Mouse (Mus musculus) ovary, postnatal 14 days (tissue): ENCODE data around the gene Abhd4.
"Not testable (repeated sequence)": the region's sequence is repeated elsewhere in the genome, so short reads cannot be mapped to it uniquely, and the experiment has no call there.

Experiments
- DNase-seq: peaks from one replicate; pipeline ENCODE4 v3.0.0; 2022; ENCODE audit warnings: low spot score

The Abhd4 gene

GRCm38 (mm10) chr14:54223315-54224063 is 30.5 kb upstream of the Abhd4 start:
- no peak for DNase-seq

DNA sequence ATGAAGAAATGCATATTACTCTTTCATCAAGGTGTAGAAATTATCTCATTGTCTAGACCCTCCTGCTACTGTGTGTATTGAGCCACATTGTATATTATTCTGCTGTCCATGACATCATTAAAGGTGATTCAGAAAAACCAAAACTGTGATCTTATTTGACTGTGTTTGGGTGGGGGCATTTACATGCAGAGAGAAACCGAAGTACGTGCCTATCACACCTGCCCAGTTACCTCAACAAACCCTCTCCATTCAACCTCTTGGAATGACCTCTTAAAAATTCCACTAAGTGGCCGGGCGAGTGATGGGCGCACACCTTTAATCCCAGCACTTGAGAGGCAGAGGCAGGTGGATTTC is 29.9 kb upstream of the Abhd4 start:
- DNase-seq = no peak

GRCm38 (mm10) chr14:54224484-54225467 is 29.2 kb upstream of the Abhd4 start:
- DNase-seq = no peak

DNA sequence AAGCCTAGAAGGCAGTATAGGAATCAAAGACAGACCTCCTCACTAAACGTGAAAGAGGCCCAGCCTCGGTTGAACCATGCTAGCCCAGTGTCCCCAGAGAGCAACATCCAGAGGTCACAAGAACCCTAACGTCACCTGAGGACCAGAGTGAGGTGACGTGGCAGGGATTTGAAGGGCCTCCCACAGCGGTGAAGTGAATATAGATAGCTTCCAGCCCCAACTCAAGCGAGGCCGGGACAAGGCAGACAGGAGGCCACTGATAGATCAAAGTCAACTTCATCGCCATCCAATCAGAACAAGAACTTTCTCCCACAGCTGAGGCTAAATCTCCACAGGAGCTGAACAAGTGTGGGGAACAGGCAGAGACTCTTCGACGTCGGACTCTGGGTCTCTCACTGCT is 28.3 kb upstream of the Abhd4 start:
- no peak for DNase-seq

DNA sequence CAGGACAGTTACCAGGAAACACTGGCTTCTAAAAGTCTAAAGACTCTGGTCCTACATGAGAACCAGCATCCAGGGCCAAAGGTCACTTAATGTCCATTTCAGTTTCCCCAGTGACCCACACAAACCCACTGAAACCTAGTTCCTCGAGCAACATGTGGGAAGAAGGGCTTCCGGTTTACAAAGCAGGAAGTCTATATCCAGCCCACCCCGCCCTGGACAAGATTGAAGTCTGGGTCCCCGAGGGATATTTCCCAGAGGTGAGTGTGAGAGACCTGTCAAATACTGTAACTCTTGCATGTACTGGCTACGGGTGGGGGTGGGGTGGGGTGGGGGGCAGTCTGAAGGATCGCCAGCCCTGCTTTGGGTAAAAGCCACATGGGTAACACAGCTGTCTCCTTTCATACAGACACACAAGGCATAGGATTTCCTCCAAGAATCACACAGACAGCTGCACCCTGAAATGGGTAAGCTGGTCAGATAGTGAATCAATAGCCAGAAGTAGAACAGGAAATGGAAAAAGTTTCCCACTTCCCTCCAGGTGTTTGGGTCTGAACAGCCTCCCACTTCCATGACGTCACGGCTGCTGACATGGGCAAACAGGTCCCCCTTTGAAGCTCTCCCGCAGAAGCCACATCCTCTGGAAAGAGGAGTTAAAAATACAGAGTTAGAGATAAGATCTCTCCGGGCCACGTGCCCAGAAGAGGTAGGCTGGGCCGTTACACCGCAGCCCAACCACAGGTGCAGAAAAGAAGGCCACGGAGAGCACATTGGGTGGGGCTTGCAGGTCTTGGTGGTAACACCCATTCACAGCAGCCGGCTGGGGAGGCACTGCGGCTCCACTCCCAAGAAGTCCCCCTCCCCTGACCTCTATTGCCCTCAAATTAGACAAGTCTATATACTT is 26.8 kb upstream of the Abhd4 start:
- peak; percentile 40 for DNase-seq

DNA sequence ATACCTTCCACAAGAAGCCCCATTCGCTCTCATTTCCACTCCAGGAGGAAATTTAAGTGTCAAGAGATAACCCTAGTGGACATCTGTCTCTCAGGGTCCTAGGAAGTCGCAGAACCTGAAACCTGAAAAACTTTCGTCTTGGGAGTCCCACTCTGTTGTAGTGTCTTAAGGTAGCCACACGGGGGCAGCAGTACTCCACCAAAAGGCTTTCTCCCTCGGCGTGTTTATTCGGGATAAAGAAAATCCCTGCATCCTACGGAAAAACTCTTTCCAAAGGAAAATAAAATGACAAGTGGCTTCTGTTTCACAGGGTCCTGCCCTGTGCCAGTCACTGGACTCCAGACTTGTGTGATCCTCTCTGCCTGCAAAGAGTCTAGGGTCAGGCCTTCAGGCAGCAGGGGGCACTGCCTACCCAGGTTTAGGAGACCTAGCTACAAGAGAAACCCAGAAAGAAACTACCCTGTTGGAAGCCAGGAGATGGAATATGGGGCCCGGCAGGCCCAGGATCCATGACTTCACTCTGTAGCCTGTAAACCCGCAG is 26.0 kb upstream of the Abhd4 start:
- DNase-seq = peak; percentile 63

GRCm38 (mm10) chr14:54228501-54228900 is 25.5 kb upstream of the Abhd4 start:
- no peak for DNase-seq

DNA sequence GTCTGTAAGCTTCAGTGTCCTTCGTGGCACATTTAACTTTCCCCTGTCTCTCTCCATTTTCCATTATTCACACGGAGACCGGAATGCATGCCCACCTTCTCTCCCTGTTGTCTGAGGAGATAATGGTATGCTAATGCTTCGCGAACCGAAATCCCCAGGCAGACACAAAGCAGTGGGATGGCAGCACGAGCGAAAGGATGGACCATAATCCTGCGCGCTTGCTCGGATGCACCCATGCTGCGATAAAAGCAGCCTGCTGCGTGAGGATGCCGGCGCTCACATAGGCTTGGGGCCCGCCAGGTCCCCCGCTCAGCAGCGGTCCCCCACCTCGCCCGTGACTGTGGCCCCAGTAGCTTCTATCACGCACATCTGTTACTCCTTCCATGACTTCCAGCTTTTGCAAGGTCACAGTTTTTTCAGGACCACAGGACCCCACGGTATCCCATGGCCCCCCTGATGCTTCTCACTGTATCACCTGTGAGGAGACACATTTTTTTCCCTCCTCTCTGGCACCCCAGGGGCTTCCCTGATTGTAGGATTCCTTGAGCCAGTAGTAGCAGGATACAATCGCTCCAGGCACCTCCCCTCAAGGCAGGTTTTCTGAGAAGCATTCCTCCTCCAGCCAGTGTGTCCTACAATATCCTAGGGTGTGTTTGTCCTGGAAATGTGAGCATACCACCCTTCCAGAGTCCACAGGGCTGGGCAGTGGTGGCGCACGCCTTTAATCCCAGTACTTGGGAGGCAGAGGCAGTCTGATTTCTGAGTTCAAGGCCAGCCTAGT is 24.9 kb upstream of the Abhd4 start:
- no peak for DNase-seq

DNA sequence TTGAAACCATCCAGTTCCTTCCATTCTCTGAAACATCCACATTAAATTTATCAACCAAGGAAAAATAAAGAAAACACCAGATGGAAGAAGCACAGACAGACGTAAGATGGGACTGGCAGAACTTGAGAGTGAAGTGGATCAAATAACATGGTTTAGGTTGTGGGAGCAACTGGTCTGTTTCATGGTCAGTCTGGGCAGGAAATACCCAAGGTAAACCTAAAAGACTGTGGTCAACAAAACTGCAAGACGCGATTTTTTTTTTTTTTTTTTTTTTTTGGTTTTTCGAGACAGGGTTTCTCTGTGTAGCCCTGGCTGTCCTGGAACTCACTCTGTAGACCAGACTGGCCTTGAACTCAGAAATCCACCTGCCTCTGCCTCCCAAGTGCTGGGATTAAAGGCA is 24.1 kb upstream of the Abhd4 start:
- not testable (repeated sequence) for DNase-seq

DNA sequence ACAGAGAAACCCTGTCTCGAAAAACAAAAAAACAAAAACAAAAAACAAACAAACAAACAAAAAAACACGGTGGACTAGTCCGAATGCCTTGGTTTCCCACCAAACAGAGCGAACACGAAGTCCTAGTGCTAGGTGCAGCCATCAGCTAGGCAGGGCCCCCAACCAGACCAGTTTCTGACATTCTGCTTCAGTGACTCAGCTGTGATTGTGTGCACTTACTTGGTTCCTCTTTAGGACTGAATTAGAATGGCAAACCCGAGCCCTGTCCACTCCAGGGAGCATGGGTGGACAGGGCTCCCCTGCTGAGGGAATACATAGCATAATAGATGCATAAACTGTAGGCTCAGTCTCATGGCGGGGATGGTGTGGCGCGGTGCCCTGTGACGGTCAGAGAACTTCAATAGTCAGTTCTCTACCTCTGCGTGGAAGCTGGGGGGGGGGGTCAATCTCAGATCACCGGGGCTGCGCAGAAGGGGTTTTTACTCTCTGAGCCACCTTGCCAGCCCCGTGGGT is 23.3 kb upstream of the Abhd4 start:
- no peak for DNase-seq

DNA sequence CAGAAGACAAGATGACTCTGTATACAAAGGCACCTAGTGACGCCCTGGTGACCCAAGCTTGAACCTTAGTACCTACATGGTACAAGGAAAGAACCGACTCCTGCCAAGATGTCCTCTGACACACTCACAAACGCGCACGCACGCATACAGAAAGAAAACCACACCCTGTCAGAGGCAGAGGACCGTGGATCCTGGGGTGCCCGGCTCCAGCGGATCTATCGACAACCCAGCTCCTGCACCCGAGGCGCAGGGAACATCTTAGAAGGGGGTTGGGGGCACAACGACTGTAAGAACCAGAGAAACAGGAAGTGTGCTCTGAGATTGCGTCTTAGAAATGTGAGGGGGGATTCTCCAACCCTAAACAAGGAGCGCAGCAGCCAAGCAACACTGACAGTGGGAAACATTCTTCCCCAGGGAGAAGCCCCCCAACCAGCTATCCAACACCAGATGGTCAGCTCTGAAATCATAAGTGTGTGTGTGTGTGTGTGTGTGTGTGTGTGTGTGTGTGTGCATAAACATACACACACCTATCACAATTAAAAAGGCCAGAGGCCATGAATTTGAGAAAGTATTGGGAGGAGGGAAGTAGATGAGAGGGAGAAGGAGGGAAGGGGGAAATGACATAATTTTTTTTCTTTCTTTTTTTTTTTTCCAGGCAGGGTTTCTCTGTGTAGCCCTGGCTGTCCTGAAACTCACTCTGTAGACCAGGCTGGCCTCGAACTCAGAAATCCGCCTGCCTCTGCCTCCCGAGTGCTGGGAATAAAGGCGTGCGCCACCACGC is 22.6 kb upstream of the Abhd4 start:
- DNase-seq = no peak

- no peak for DNase-seq
Observed at GRCm38 (mm10) chr14:54232143-54232542, 21.8 kb upstream of the Abhd4 start.

- DNase-seq = no peak
Observed at GRCm38 (mm10) chr14:54232811-54233558, 21.0 kb upstream of the Abhd4 start.

- DNase-seq = no peak
Observed at GRCm38 (mm10) chr14:54233559-54234143, 20.3 kb upstream of the Abhd4 start.

- DNase-seq = no peak
Observed at GRCm38 (mm10) chr14:54234231-54235040, 19.6 kb upstream of the Abhd4 start.

GRCm38 (mm10) chr14:54235825-54236540 is 18.0 kb upstream of the Abhd4 start:
- no peak for DNase-seq

GRCm38 (mm10) chr14:54236881-54237280 is 17.1 kb upstream of the Abhd4 start:
- DNase-seq = no peak
